Mouse (Mus musculus) Patski (cell line): ENCODE measurements at regions not wholly inside any gene's neighbourhood (a gene's known extent, or its start where the extent isn't known, plus 50 kb on each side); places are given as distances from the start of the nearest gene placed in this dataset.
A peak's percentile ranks its signal among the peaks of the same experiment; 100 is the strongest.

Source experiments
- ATAC-seq: fragments of 100-300 bp; one replicate; pipeline ENCODE4 v1.8.0; 2021
- CTCF ChIA-PET: fragments of 350-600 bp; sonication (Branson Sonifier 250); formaldehyde crosslinking; loops from one replicate; lab custom pipeline; 2022; ENCODE audit warnings: inconsistent platforms; lab: Charles Lee
- POLR2A ChIA-PET: fragments of 350-600 bp; sonication (Branson Sonifier 250); formaldehyde crosslinking; loops from one replicate; lab custom pipeline; 2022; ENCODE audit warnings: antibody characterized with exemption, inconsistent platforms; lab: Charles Lee
- DNase-seq: peaks from one replicate; pipeline ENCODE4 v3.0.0-alpha.2; 2011; ENCODE audit warnings: low read depth, low spot score
- H3K27me3 ChIP-seq: fragments of 371-371 bp; one replicate; pipeline ENCODE4 v1.5.1; 2021
- CTCF ChIP-seq: fragments of 100-300 bp; IDR thresholded peaks from one replicate; pipeline ENCODE4 v1.5.1; 2021
- in situ Hi-C: fragments of 300-500 bp; cut with MboI; formaldehyde crosslinking; loops from 3 replicates; pipeline ENCODE4 v1.11.1; 2018; ENCODE audit warnings: low pct_unique_long_range_greater_than_20kb, mixed read lengths

DNA sequence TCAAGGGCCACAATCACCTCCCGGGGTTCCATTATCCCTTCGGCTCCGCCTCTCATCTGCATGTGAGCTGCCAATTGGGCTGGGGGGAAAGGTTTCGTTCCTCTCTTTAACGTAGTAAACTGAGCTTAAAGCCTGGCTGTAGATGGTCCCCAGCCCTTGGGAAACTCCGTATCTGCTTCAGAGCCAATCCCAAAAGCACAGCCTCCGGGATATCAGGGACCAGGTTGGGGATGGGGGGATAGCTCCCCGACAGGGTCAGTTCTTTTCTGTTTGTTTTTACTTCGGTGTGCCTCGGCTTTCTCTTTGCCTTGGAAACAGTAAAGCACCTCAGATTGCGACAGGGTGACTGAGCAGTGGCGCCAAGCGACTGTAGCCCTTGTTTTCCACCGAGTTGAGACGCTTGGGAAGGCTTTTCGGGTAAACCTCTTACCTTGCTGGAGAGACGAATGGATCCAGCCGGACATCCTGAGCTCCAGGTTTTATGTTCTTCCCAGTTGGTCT lies 64.5 kb downstream of the Tfap2c start:
- ChIA-PET CTCF (no interaction called here), POLR2A (no interaction called here)
- in situ Hi-C loops, result no loop called here
- H3K27me3 ChIP-seq, result peaks cover 4% of the 10 kb centered on the region
- no peak for DNase-seq
- ATAC-seq, result no peak
- no peak for TF ChIP-seq CTCF

DNA sequence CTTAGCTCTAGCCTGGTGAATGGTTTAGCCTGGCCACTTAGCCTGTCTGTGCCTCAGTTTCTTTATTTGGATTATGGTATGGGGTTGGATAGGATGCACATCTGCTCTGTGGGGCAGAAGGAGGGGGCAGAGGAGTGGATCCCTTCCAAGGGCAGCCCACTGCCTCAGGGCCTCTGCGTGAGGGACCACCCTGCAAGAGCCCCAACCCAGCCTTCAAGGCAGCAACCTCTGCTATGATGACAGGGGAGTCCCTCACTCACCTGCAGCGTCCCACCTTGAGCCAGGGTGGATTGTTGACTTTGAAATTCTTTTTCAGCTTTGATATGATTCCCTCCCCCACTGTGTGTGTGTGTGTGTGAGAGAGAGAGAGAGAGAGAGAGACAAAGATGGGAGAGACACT lies 65.8 kb downstream of the Tfap2c start:
- TF ChIP-seq CTCF, result no peak
- peaks cover 7% of the 10 kb centered on the region for H3K27me3 ChIP-seq
- ChIA-PET POLR2A (interaction anchor here (0.5 kb wide), 1 partner anchor 367 kb away, joined by 3 read pairs; no protein-coding TSS in a partner anchor), CTCF (no interaction called here)
- DNase-seq (no peak), ATAC-seq (no peak)
- in situ Hi-C loops, result no loop called here

DNA sequence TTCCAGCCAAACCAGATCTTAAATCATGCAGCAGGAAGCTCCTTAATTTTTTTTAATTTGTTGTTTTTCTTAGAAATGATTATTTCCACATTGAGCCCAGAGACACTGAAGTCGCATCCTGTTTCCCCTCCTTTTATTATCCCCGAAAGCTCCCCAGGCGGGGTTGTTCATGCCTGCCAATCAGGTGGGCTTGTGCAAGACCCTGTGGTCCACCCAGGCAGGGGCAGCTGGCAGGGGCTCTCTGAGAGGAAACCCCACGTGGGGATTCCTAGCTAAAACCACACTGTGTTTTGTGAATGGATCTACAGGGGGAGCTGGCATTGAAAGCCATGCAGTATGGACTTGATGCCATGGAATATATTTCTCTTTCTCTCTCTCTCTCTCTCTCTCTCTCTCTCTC lies 66.2 kb downstream of the Tfap2c start:
- in situ Hi-C loops, result no loop called here

DNA sequence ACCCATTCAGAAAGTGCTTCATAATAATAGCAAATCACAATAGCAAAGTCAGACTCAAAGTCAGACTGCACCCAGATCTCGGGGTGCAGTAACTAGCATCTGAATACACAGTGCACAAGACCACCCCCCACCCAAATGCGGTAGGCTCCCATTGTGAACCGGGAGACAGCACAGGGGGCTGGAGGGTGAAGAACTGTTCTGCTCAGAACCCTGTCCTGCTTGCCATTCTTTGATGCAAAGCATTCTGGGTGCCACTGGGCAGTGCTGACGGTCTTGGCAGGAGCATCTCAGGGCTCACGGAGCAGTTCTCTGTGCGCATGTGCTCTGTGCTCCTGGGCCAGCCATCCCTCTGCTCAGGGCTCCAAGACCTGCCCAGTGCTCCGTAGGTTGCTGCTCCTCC lies 69.8 kb downstream of the Tfap2c start:
- peaks cover 14% of the 10 kb centered on the region for H3K27me3 ChIP-seq
- POLR2A ChIA-PET, result no interaction called here
- in situ Hi-C loops, result no loop called here
- no peak for TF ChIP-seq CTCF
- no peak for ATAC-seq
- CTCF ChIA-PET, result no interaction called here
- DNase-seq, result no peak

More for the DNA sequence above, 66.2 kb downstream of the Tfap2c start:
- ATAC-seq (no peak), DNase-seq (no peak)
- H3K27me3 ChIP-seq, result peaks cover 7% of the 10 kb centered on the region
- no peak for TF ChIP-seq CTCF
- CTCF ChIA-PET, result no interaction called here
- POLR2A ChIA-PET, result no interaction called here

DNA sequence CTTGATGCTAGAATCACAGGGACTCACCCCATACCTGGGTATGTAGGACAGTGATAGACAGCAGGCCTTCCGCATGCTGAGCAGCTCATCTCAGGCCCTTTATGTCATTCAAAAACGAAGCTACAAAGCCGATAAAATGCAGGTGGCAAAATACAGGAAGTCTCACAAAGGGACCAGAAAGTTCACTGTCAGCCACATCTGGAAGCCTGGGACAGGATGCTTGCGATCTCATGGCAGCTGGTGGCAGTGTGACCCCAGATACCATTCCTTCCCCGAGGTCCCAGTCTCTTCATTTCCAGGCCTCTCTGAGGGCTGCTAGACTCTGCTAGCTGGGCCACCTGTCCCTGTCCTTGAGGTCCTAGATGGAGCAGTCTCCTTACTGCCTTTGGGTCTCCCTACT lies 70.6 kb downstream of the Tfap2c start:
- POLR2A ChIA-PET, result no interaction called here
- DNase-seq (no peak), ATAC-seq (no peak)
- TF ChIP-seq CTCF, result no peak
- CTCF ChIA-PET, result no interaction called here
- in situ Hi-C loops, result no loop called here
- peaks cover 10% of the 10 kb centered on the region for H3K27me3 ChIP-seq

DNA sequence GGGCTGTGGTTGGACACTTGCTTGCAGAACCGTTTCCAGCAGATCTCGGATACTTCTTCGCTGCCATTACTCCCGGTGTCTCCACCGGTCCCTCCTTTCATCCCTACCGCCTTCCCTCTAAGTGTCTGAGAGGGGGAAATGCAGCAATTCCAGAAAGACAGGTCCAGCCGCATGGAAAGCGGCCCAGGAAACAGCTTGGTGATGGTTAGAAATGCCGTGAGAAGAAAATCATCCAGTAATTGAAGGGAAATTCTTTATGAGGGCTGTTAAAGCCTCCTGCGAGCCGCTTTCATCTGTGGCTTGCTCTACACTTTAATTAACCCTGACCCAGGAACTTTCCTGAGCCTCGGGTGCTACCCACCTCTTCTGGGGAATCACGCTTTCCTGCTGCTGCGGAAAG lies 74.3 kb downstream of the Tfap2c start:
- in situ Hi-C loops, result no loop called here
- no peak for DNase-seq
- POLR2A ChIA-PET, result no interaction called here
- H3K27me3 ChIP-seq, result peaks cover 10% of the 10 kb centered on the region
- CTCF ChIA-PET, result no interaction called here
- ATAC-seq, result no peak
- TF ChIP-seq CTCF, result no peak

DNA sequence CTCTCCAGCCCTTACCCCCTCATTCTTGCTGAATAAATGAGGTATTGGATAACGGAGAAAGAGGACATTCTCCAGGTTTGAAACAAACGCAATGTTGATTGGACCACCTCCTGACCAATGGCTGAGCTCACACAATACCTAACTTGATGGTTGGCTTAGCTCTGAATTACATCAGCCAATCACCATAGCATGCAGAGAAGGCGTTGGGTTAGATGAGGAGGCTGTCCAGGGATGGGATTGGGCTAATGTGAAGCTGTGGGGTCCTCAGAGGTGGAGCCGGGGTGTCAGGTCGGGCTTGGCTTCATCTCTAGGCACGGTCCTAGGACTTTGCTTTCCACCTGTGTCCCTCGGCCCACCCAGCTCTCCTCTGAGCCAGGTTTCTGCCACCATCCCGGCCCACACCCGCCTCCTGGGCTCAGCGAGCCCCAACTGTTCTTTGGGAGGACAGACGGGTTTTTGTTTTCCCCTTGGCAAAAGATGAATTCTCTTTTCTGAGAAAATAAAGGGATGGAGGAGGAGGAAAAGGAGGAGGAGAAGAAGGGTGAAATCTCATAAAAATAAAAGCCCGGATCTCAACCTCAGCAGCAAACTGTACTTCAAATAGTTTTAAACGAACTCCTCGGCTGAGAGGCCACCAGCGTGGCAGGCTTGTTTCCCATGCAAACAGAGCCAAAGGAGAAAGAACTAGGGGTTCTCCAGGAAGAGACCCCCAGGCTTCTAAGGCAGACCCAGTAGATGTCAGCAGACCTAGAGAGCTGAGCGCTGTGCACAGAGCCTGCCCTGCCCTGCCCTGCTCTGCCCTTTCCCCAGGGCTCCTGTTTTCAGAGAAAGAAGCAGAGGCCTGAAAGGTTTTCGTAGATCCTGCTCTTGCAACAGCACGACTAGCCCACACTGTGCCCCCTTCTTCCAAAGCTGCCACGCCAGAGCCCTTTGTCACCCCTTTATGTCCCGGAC lies 78.2 kb downstream of the Tfap2c start:
- no peak for TF ChIP-seq CTCF
- CTCF ChIA-PET, result no interaction called here
- ATAC-seq (no peak), DNase-seq (no peak)
- in situ Hi-C loops, result no loop called here
- H3K27me3 ChIP-seq, result peaks cover 8% of the 10 kb centered on the region
- POLR2A ChIA-PET, result no interaction called here

DNA sequence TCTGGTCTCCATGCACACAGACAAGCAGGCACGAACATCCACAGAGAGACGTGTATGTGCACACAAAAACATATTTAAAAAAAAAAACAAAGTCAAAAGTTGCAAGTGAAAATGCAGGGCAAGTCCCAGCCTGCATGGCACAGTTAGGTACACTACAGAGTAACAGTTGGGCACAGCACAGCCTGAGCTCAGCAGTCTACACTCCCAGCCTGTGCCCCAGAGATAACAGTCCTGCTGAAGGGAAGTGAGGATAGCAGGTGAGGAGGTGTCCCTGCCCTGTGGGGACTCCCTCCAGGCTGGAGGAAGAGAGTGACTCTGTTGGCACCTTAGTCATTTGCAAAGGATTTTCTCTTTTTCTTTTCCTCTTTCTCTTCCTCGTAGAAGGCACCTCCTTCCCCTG lies 80.9 kb downstream of the Tfap2c start:
- CTCF ChIA-PET, result no interaction called here

DNA sequence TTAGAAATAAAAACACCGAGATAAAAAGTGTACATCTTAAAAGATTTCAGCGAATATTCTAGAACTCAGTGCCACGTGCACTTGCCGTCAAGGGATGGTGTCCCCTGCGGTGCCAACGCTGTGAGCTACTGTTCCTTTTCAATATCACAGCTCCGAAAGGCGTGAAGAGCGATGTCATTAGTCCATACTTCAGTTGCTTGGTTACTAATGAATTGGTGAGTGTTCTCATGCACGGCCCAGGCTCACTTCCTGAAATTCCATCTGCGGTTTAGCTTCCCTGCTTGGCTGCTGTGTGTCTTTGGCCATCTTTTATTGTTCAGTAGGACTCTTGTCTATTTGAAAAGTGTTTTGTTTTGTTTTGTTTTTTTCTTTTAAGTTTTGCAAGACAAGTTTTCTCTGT lies 93.2 kb downstream of the Tfap2c start:
- ATAC-seq (peak; percentile 13), DNase-seq (no peak)
- POLR2A ChIA-PET, result interaction anchor here (1.2 kb wide), 1 partner anchor 13 kb away, joined by 3 read pairs; no protein-coding TSS in a partner anchor
- CTCF ChIA-PET, result no interaction called here
- no peak for TF ChIP-seq CTCF
- in situ Hi-C loops, result loop anchor here (10.0 kb wide), 1 partner anchor 268 kb away; the partner anchor contains the start of genes Aurka and Cstf1
- H3K27me3 ChIP-seq, result no peaks in the 10 kb centered on the region

More for the DNA sequence above, 80.9 kb downstream of the Tfap2c start:
- DNase-seq, result no peak
- in situ Hi-C loops, result no loop called here
- no peak for ATAC-seq
- POLR2A ChIA-PET, result no interaction called here
- no peaks in the 10 kb centered on the region for H3K27me3 ChIP-seq
- TF ChIP-seq CTCF, result no peak

DNA sequence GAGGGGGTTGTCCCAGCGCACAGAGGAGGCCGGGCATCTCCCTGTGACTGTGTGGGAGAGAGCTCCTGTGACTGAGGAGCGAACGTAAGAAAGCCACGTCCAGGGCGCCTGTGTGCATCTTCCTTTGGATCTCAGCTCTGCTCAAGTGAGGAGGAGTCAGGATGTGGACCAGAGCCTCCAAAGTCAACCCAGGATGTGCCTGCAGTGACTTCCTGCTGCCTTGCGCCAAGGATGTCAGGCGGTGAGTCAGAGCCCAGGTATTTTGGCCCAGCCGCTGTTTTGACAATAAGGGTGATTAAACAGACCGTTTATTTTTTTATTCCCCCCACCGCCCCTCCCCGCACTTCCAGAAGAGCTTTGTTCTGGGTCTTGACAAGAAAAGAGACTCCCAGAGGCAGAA lies 94.5 kb downstream of the Tfap2c start:
- H3K27me3 ChIP-seq, result no peaks in the 10 kb centered on the region
- ChIA-PET CTCF (no interaction called here), POLR2A (interaction anchor here (0.6 to 1.2 kb wide), 2 partner anchors 14 to 180 kb away, joined by 3 read pairs; no protein-coding TSS in a partner anchor)
- ATAC-seq, result peak; percentile 94
- no peak for TF ChIP-seq CTCF
- in situ Hi-C loops, result loop anchor here (10.0 kb wide), 1 partner anchor 269 kb away; the partner anchor contains the start of genes Aurka and Cstf1
- peak; percentile 86 for DNase-seq

DNA sequence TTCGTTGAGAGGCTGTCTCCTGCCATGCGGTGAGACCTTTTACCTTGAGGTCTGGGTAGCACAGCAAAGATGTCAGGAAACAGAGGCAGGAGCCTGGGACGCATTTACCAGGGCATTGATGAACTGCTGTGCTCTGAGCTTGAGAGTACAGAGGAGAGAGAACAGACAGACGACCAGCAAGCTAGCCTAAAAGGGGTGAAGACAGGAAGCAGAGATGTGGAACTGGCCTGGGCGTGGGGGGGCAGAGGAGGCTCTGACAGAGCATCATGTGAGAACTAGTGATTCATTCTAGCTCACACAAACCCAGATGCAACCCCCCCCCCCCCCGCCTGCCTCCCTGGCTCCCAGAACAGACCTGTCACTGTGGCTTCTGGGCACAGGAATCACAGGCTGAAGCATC lies 95.1 kb downstream of the Tfap2c start:
- no peaks in the 10 kb centered on the region for H3K27me3 ChIP-seq
- CTCF ChIA-PET, result no interaction called here
- TF ChIP-seq CTCF, result no peak
- DNase-seq, result peak; percentile 60
- in situ Hi-C loops, result loop anchor here (10.0 kb wide), 1 partner anchor 270 kb away; the partner anchor contains the start of genes Aurka and Cstf1
- POLR2A ChIA-PET, result interaction anchor here (0.6 kb wide), 1 partner anchor 180 kb away, joined by 3 read pairs; no protein-coding TSS in a partner anchor
- peak; percentile 75 for ATAC-seq
